Mouse (Mus musculus): ENCODE data around the gene Mvb12a.

DNA sequence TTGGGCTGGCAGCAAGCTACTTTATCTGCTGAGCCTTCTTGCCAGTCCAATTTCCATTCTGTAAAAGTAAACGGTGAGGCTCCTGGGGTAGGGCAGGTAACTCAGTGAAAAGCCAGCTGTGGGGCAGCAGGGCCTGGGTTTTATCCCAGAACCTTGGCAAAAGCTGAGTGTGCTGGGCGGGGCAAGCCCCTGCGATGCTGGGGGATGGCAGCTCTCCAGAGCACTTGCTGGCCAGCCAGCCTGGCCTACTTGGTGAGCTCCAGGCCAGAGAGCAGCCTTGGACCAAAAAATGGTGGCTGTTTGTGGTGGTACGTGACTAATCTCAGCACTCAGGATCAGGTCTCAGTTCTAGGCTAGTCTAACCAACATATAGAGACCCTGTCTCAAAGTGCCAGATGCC is 36.7 kb upstream of the Mvb12a start:
- TF ChIP-seq CTCF (IDR thresholded peaks at IDR 0.05; ENCODE audit: extremely low read depth, insufficient read length, insufficient replicate concordance, low read depth, low read length) (no peak), POLR2A (IDR thresholded peaks at IDR 0.05; ENCODE audit: low read depth, low read length) (no peak)
